7 mouse cellular contexts compared by ENCODE assay signal in the genomic region with DNA sequence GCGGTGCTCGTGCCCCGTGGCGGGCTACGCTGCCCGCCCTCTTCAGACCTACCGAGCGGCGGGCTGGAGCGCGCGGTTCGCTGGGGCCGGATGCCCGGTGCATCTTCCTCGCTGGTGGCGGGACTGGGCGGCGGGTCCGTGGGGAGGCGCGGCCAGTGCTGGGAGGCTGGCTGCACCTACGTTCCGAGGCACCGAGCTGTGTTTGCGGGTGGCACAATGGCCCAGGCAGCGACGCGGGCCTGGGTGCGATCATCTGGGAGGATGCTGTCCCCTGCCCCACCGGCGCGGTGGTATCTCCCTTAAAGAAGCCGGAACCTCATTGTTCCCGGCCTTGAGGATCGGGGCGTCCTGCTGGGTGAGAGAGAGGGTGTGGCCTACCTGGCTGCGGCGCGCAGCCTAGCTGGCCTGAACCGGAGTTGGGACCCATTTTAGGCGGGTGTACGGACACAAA. TPM values are rescaled to one million over a fixed set of nuclear protein-coding genes. Genes with fewer than 3 reads are reported as not detected.
DNase-seq lines count a peak whose midpoint lies in the region; ATAC-seq lines count a peak whose summit lies in the region.

A gene (minus strand): TSS at position 321 of the 451 bp plus-strand sequence.

- H3K27ac ChIP-seq in hindbrain, embryonic 16.5 days (ENCODE audit: low read depth, low read length) = peak within 1 kb of the TSS; percentile 99
- peak within 1 kb of the TSS; percentile 62 for H3K27ac ChIP-seq in macrophage

- H3K9ac ChIP-seq in hindbrain, embryonic 16.5 days (ENCODE audit: low read depth, low read length) = peak within 1 kb of the TSS; percentile 99

- H3K4me3 ChIP-seq in hindbrain, embryonic 16.5 days (ENCODE audit: low read length) = peak within 1 kb of the TSS; percentile 95
- peak within 1 kb of the TSS; percentile 80 for H3K4me3 ChIP-seq in macrophage (ENCODE audit: inconsistent target)

- H3K4me2 ChIP-seq in hindbrain, embryonic 16.5 days (ENCODE audit: low read length) = peak within 1 kb of the TSS; percentile 84

- peak; percentile 78 for ATAC-seq in hindbrain, embryonic 16.5 days

- H3K27me3 ChIP-seq in hindbrain, embryonic 16.5 days (replicated peaks; ENCODE audit: control insufficient read depth, insufficient read depth, low read length) = no peaks in the 10 kb centered on the region

- 0% methylated on average over 24 of the region's 43 CpGs for WGBS in hindbrain, embryonic 16.5 days
- under 1% methylated on average over 32 of the region's 43 CpGs for WGBS in macrophage (ENCODE audit: missing documents)

- H3K9me3 ChIP-seq in hindbrain, embryonic 16.5 days (ENCODE audit: control insufficient read depth, low read length) = no peaks in the 10 kb centered on the region

- peak; percentile 87 for DNase-seq in WW6 (ENCODE audit: low read depth, low spot score)
- peak; percentile 82 to 87 for DNase-seq in cerebellum, postnatal 14 days
- peak; percentile 33 to 41 for DNase-seq in frontal cortex, postnatal 25 days (ENCODE audit: low spot score in 2 of 2)
- peak; percentile 66 to 69 for DNase-seq in left cerebral cortex, adult 18-20 months (ENCODE audit: low spot score in 2 of 2)
- DNase-seq in right cerebral cortex, adult 2 months (ENCODE audit: low spot score in 2 of 2) = peak; percentile 66 to 72

- H3K79me2 ChIP-seq in macrophage (ENCODE audit: inconsistent target) = peaks cover 29% of the 10 kb centered on the region

- peaks cover 11% of the 10 kb centered on the region for H3K36me3 ChIP-seq in hindbrain, embryonic 16.5 days (ENCODE audit: control insufficient read depth, insufficient read depth, low read length)
- peaks cover 16% of the 10 kb centered on the region; the same call in 1 of the 2 replicates for H3K36me3 ChIP-seq in macrophage (ENCODE audit: inconsistent target)

- H3K4me1 ChIP-seq in hindbrain, embryonic 16.5 days (ENCODE audit: control insufficient read depth, insufficient read depth, low read depth, low read length) = peaks cover 16% of the 10 kb centered on the region

RNA-seq across cellular contexts. Expression of the gene that starts here (rescaled TPM):
- polyA plus RNA-seq in hindbrain, embryonic 16.5 days (2015; fragmentation: Nextera tagmentation; extraction: Ambion mirVana) = 32.5 and 36.1 TPM in 2 replicates
- 10 to 100 TPM; 18.7 to 24.4 TPM for total RNA-seq in left cerebral cortex, adult 18-20 months (2021)
- 10 to 100 TPM in 17 of 26 experiments, 1 to 10 TPM in 9; 1.8 to 58.6 (median 14.4) TPM for total RNA-seq in macrophage (2018; cell fraction: chromatin; rRNA removed)
- 10 to 100 TPM in 13 of 26 experiments, 1 to 10 TPM in 13; 3.0 to 13.2 (median 9.7) TPM for total RNA-seq in macrophage (2018; cell fraction: cytosol; rRNA removed)
- 10 to 100 TPM in 13 of 26 experiments, 1 to 10 TPM in 13; 2.6 to 30.8 (median 9.6) TPM for total RNA-seq in macrophage (2018; cell fraction: nucleus; rRNA removed)
- 8.8 to 8.9 TPM (median 8.9 TPM) in 3 replicates for polyA plus RNA-seq in macrophage (2018)

Comparison
In these comparisons a context has a peak if more than half of its experiments do, and no peak if none do; other contexts are left out.
1. Peak in every context shown above with its lines: DNase-seq, ATAC-seq, H3K4me3 ChIP-seq and H3K27ac ChIP-seq.
2. DNase-seq: peak in every context shown above with its lines; median percentile 87 in WW6; 84 in cerebellum, postnatal 14 days; 69 in right cerebral cortex, adult 2 months; 68 in left cerebral cortex, adult 18-20 months; 37 in frontal cortex, postnatal 25 days.